Mouse (Mus musculus): ENCODE results near the gene Grm6.

Gene Grm6

GRCm38 (mm10) chr11:50914461-50914860 lies 64.0 kb downstream of the Grm6 start:
- DNase-seq (ENCODE audit: low spot score), result no peak
